Mouse (Mus musculus): Measurements from ENCODE around the gene Efcab10. TPM values are rescaled to one million over a fixed set of nuclear protein-coding genes. Genes with fewer than 3 reads are reported as not detected.
A peak's percentile ranks its signal among the peaks of the same experiment; 100 is the strongest.

Efcab10 gene
- polyA plus RNA-seq, 1 experiment = 2.1 TPM

DNA sequence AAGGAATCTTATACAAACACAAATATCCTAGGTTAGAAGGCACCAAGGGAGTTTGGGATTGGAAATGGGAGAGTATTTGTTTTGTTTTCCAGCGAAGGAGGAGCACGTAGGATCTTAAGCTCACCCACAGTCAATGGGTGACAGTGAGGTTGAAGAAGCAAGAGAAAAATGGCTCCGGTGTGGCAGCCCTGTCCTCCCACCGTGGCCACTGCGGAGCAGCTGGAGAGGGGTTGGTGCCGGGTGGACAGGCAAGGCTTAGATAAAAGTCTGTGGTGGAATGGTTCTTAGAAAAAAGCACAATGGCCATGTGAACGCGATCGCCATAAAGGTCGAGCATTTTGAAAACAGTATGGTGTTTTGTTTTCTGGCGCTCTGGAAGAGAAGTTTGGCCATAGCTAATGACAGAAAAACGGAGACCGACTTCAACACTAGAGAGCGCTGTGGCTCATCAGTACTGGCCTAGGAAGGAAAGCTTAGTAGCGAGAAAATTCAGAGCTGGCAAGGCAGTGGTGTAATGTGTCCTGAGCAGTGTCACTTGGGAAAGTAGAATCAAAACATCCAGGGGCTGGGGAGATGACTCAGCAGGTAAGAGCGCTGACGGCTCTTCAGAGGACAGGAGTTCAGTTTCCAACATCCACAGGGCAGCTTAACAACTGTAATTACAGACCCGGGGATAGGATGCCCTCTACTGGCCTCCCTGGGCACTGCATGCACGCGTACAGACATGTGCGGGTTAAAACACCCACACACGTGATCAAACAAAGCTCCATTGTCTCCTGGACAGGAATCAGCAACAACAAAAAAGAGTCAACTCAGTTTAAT is 14.8 kb upstream of the Efcab10 start:
- H3K27ac ChIP-seq (ENCODE audit: insufficient read depth, low read length) = no peak overlapping the region
- H3K4me1 ChIP-seq (ENCODE audit: control insufficient read depth, insufficient read depth, low read length) = peaks cover 4% of the 10 kb centered on the region
- no peaks in the 10 kb centered on the region for H3K27me3 ChIP-seq (ENCODE audit: control insufficient read depth, insufficient read depth, low read length, poor library complexity, severe bottlenecking)
- H3K36me3 ChIP-seq (ENCODE audit: control insufficient read depth, insufficient read depth, low read length, poor library complexity, severe bottlenecking) = no peaks in the 10 kb centered on the region
- no peak for TF ChIP-seq POLR2A (IDR thresholded peaks at IDR 0.05; ENCODE audit: insufficient read depth, low read length)
- peak; percentile 90 for TF ChIP-seq CTCF (IDR thresholded peaks at IDR 0.05; ENCODE audit: low read depth, low read length)
- peak; percentile 34; the same call in 1 of the 2 replicates for TF ChIP-seq EP300 (IDR thresholded peaks at IDR 0.05; ENCODE audit: insufficient read depth, low read depth, low read length)
- peak overlapping the region; percentile 33; the same call in 1 of the 2 replicates for H3K9ac ChIP-seq (ENCODE audit: low read depth, poor library complexity, severe bottlenecking)
- peak overlapping the region; percentile 54 for H3K4me3 ChIP-seq (ENCODE audit: low read depth, low read length)
- H3K9me3 ChIP-seq (replicated peaks; ENCODE audit: control insufficient read depth, insufficient read depth, low read length, poor library complexity, severe bottlenecking) = no peaks in the 10 kb centered on the region

DNA sequence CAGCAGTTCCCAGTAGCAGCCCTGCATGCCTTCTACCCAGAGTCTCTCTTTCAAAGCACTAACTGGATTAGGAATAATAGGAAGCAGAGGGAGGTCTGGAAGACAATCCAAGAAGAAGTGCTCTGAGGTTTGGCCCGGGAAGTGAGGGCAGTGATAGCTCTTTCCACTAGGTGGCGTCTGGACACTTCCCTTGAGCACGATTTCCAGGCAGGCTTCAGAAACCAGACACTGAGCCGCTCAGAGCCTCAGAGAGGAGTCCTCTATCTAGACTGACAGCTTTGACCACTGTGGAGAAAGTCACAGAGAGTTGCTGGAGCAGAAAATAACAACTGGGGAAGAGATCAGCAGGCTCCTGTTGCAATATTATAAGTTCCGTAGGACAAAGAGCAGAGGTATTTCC is 5.8 kb upstream of the Efcab10 start:
- Histone ChIP-seq H3K9ac (ENCODE audit: low read depth, poor library complexity, severe bottlenecking) (no peak overlapping the region), H3K9me3 (replicated peaks; ENCODE audit: control insufficient read depth, insufficient read depth, low read length, poor library complexity, severe bottlenecking) (no peaks in the 10 kb centered on the region), H3K36me3 (ENCODE audit: control insufficient read depth, insufficient read depth, low read length, poor library complexity, severe bottlenecking) (no peaks in the 10 kb centered on the region), H3K4me1 (ENCODE audit: control insufficient read depth, insufficient read depth, low read length) (peaks cover 2% of the 10 kb centered on the region), H3K4me3 (ENCODE audit: low read depth, low read length) (no peak overlapping the region), H3K27ac (ENCODE audit: insufficient read depth, low read length) (no peak overlapping the region), H3K27me3 (ENCODE audit: control insufficient read depth, insufficient read depth, low read length, poor library complexity, severe bottlenecking) (no peaks in the 10 kb centered on the region)
- peak; percentile 89 for TF ChIP-seq CTCF (IDR thresholded peaks at IDR 0.05; ENCODE audit: low read depth, low read length)
- TF ChIP-seq EP300 (IDR thresholded peaks at IDR 0.05; ENCODE audit: insufficient read depth, low read depth, low read length) = no peak

DNA sequence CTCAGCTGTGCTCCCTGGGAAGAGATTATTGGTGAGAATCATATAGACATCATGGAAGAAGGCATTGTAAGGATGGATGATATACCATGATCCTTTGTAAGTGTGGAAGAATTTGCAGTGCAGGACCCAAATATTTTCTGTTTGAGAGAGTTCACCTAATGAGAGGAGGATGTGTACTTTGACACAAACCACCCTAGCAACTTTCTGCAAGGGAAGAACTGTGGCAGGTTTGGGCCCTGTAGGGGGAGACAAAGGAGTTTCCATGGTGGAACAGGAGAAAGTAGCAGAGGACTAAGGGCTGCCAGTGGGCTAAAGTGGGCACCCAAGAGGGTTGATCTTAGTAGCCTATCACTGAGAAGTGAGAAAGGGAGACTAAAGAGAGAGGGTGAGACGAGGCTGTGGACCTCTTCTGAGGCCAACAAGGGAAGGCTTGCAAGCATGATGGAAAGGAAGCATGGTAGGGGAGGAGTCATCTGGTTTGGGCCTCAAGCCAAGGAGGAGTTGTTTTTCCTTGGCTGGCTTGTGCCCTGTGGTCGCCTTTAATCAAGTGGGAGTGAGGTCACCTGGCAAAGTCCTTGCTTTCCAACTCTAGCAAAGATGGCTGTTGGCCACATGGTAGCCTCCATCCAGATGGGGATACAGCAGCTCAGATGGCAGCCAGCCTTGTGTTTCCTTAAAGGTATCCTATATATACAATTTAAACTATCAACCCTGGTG is 3.7 kb upstream of the Efcab10 start:
- H3K9ac ChIP-seq (ENCODE audit: low read depth, poor library complexity, severe bottlenecking) = no peak overlapping the region
- no peaks in the 10 kb centered on the region for H3K36me3 ChIP-seq (ENCODE audit: control insufficient read depth, insufficient read depth, low read length, poor library complexity, severe bottlenecking)
- no peak overlapping the region for H3K4me3 ChIP-seq (ENCODE audit: low read depth, low read length)
- TF ChIP-seq EP300 (IDR thresholded peaks at IDR 0.05; ENCODE audit: insufficient read depth, low read depth, low read length) = no peak
- no peak for TF ChIP-seq POLR2A (IDR thresholded peaks at IDR 0.05; ENCODE audit: insufficient read depth, low read length)
- TF ChIP-seq CTCF (IDR thresholded peaks at IDR 0.05; ENCODE audit: low read depth, low read length) = peak; percentile 15
- no peaks in the 10 kb centered on the region for H3K9me3 ChIP-seq (replicated peaks; ENCODE audit: control insufficient read depth, insufficient read depth, low read length, poor library complexity, severe bottlenecking)
- H3K27me3 ChIP-seq (ENCODE audit: control insufficient read depth, insufficient read depth, low read length, poor library complexity, severe bottlenecking) = no peaks in the 10 kb centered on the region
- no peak overlapping the region for H3K27ac ChIP-seq (ENCODE audit: insufficient read depth, low read length)
- peaks cover 2% of the 10 kb centered on the region for H3K4me1 ChIP-seq (ENCODE audit: control insufficient read depth, insufficient read depth, low read length)

DNA sequence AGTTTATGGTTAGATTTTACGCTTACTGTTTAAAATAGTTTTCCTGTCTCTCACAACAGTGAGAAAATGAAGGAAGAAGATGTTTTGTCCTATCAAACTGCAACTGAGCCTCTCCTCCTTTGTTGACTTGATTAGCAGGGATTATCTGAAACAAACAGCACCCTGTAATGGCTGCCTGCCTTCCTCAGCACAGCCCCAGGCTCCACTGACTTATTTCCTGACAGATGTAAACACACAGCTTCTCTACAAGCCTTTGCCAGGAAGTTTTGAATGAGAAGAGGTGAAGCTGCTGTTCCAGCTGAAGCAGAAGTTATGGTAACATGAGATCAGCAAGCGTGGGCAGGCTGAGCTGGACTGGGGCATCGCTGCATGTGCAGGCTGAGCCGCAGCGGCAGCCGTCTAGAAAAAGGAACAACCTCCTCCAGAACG is 8.6 kb downstream of the Efcab10 start:
- Histone ChIP-seq H3K4me3 (ENCODE audit: low read depth, low read length) (no peak overlapping the region), H3K9ac (ENCODE audit: low read depth, poor library complexity, severe bottlenecking) (no peak overlapping the region), H3K27me3 (ENCODE audit: control insufficient read depth, insufficient read depth, low read length, poor library complexity, severe bottlenecking) (no peaks in the 10 kb centered on the region), H3K27ac (ENCODE audit: insufficient read depth, low read length) (no peak overlapping the region), H3K4me1 (ENCODE audit: control insufficient read depth, insufficient read depth, low read length) (no peaks in the 10 kb centered on the region), H3K36me3 (ENCODE audit: control insufficient read depth, insufficient read depth, low read length, poor library complexity, severe bottlenecking) (no peaks in the 10 kb centered on the region), H3K9me3 (replicated peaks; ENCODE audit: control insufficient read depth, insufficient read depth, low read length, poor library complexity, severe bottlenecking) (no peaks in the 10 kb centered on the region)
- TF ChIP-seq CTCF (IDR thresholded peaks at IDR 0.05; ENCODE audit: low read depth, low read length) (no peak), EP300 (IDR thresholded peaks at IDR 0.05; ENCODE audit: insufficient read depth, low read depth, low read length) (no peak), POLR2A (IDR thresholded peaks at IDR 0.05; ENCODE audit: insufficient read depth, low read length) (no peak)

DNA sequence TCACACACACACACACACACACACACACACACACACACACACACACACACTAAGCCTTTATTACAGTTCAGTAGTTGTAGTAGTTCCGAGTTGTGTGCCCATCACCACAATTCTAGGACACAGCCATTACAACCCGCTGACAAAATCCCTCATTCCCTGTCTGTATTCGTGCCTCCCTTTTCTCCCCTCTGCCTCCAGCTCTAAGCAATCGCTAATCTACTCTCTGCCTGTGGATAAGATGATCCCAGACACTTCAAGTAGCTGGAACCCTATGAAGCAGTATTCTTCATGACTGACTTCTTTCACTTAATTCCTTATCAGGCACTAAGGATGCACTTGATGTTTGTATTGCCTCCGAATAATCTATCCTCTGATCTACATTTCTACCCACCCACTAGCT is 10.3 kb downstream of the Efcab10 start:
- Histone ChIP-seq H3K27me3 (ENCODE audit: control insufficient read depth, insufficient read depth, low read length, poor library complexity, severe bottlenecking) (no peaks in the 10 kb centered on the region), H3K4me3 (ENCODE audit: low read depth, low read length) (no peak overlapping the region), H3K9me3 (replicated peaks; ENCODE audit: control insufficient read depth, insufficient read depth, low read length, poor library complexity, severe bottlenecking) (no peaks in the 10 kb centered on the region), H3K4me1 (ENCODE audit: control insufficient read depth, insufficient read depth, low read length) (no peaks in the 10 kb centered on the region), H3K27ac (ENCODE audit: insufficient read depth, low read length) (no peak overlapping the region), H3K9ac (ENCODE audit: low read depth, poor library complexity, severe bottlenecking) (no peak overlapping the region), H3K36me3 (ENCODE audit: control insufficient read depth, insufficient read depth, low read length, poor library complexity, severe bottlenecking) (no peaks in the 10 kb centered on the region)
- TF ChIP-seq POLR2A (IDR thresholded peaks at IDR 0.05; ENCODE audit: insufficient read depth, low read length) (no peak), CTCF (IDR thresholded peaks at IDR 0.05; ENCODE audit: low read depth, low read length) (no peak), EP300 (IDR thresholded peaks at IDR 0.05; ENCODE audit: insufficient read depth, low read depth, low read length) (no peak)

All from ES-Bruce4 (cell line).